Mouse (Mus musculus) neural tube, embryonic 14.5 days (tissue): ENCODE results near the gene Col18a1. TPM values are rescaled to one million over a fixed set of nuclear protein-coding genes. Genes with fewer than 3 reads are reported as not detected.
A peak's percentile ranks its signal among the peaks of the same experiment; 100 is the strongest.

Source experiments
- ATAC-seq: fragments of 200-750 bp; cut with Nextera tagmentation; 2 replicates; pipeline ENCODE4 v1.8.0; 2017; ENCODE audit warnings: low read depth, mild to moderate bottlenecking, moderate TSS enrichment, moderate library complexity
- H3K27ac ChIP-seq: fragments of 300-500 bp; sonication (generic); 2 replicates; pipeline ENCODE4 v1.5.1; 2014; ENCODE audit warnings: low read depth, mild to moderate bottlenecking, control low read depth, low read length, moderate library complexity, mixed read lengths
- H3K27me3 ChIP-seq: fragments of 300-500 bp; sonication (generic); 2 replicates; pipeline ENCODE4 v1.6.1; 2014; ENCODE audit warnings: low read length; ENCODE audit not compliant: control insufficient read depth, insufficient read depth
- H3K36me3 ChIP-seq: fragments of 300-500 bp; sonication (generic); 2 replicates; pipeline ENCODE4 v1.6.1; 2014; ENCODE audit warnings: low read length, mixed read lengths; ENCODE audit not compliant: control insufficient read depth, insufficient read depth
- H3K4me1 ChIP-seq: fragments of 300-500 bp; sonication (generic); 2 replicates; pipeline ENCODE4 v1.6.1; 2014; ENCODE audit warnings: low read length; ENCODE audit not compliant: control insufficient read depth, insufficient read depth
- H3K4me2 ChIP-seq: fragments of 300-500 bp; sonication (generic); 2 replicates; pipeline ENCODE4 v1.6.1; 2014; ENCODE audit warnings: mild to moderate bottlenecking, low read depth, low read length, control low read depth
- H3K4me3 ChIP-seq: fragments of 300-500 bp; sonication (generic); 2 replicates; pipeline ENCODE4 v1.5.1; 2014; ENCODE audit warnings: low read depth, low read length, control low read depth, mixed read lengths
- H3K9ac ChIP-seq: fragments of 300-500 bp; sonication (generic); replicated peaks from 2 replicates; pipeline ENCODE4 v1.6.1; 2014; ENCODE audit warnings: low read depth, mild to moderate bottlenecking, control low read depth, low read length, mixed read lengths
- H3K9me3 ChIP-seq: fragments of 300-500 bp; sonication (generic); 2 replicates; pipeline ENCODE4 v1.6.1; 2016; ENCODE audit warnings: low read length; ENCODE audit not compliant: control insufficient read depth
- WGBS: fragments of 180-500 bp; shearing (Covaris S2); extraction: QIAGEN DNeasy Blood & Tissue Kit; methylation state at CpG from one replicate; pipeline ENCODE4 v1.1.7; 2014; 5-methylcytosine and 5-hydroxymethylcytosine counted together
- polyA plus RNA-seq: library from polyadenylated mRNA; unstranded; fragments of >200 nt; fragmentation: Nextera tagmentation; extraction: Ambion mirVana; gene quantifications from 2 replicates; pipeline ENCODE4 v1.2.1, GENCODE M21; 2014

Col18a1 gene
- polyA plus RNA-seq, 1 experiment from 2014 or later, result 5.3 TPM

DNA sequence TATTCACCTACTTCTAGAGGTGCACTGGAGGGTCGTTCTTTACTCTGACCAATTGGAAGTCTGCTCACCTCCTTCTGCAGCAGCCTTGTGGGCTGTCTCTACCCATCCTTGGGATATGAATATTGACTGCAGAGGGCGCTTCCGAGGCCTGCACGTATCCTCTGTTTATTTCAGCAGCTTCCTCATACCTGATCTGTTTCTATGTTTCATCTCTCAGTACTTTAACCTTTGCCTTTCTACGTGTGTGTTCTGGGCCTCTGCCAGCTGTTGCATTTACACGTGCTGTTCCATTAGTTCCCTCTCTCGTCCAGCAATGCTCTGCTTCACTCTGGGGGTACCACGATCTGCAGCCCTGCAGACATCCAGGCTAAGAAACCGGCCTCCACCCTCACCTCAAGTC lies 148.7 kb downstream of the Col18a1 start:
- ATAC-seq, result no peak
- Histone ChIP-seq H3K27ac (no peak overlapping the region), H3K4me3 (no peak overlapping the region), H3K9ac (no peak overlapping the region), H3K4me1 (no peaks in the 10 kb centered on the region), H3K9me3 (no peaks in the 10 kb centered on the region), H3K27me3 (no peaks in the 10 kb centered on the region), H3K36me3 (no peaks in the 10 kb centered on the region), H3K4me2 (no peak overlapping the region)
- WGBS, result 74% methylated on average over 9 of the region's 9 CpGs

GRCm38 (mm10) chr10:77017061-77017460 lies 149.3 kb downstream of the Col18a1 start:
- Histone ChIP-seq H3K4me3 (no peak overlapping the region), H3K9ac (no peak overlapping the region), H3K9me3 (no peaks in the 10 kb centered on the region), H3K36me3 (no peaks in the 10 kb centered on the region), H3K4me2 (no peak overlapping the region), H3K27ac (no peak overlapping the region), H3K4me1 (no peaks in the 10 kb centered on the region), H3K27me3 (no peaks in the 10 kb centered on the region)
- no peak for ATAC-seq
- 78% methylated on average over 2 of the region's 2 CpGs for WGBS

DNA sequence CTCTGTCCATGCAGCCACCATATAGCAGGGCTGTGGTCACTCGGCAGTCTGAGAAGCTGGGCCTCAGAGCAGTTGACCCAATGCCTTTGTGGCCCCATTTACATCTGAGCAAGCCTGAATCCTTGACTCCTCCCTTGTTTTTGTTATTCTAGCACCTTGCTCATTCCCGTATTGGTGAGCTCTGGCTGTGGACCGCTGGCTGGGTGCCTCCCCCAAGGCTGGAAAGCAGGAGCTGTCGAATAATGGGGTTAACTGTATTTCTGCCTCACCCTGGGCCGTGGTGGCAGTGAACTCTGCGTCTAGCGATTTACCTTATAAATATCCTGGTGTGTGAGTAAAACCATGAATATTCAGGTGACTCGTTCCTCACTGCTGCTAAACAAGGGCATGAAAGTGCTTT lies 149.8 kb downstream of the Col18a1 start:
- 25% methylated on average over 8 of the region's 8 CpGs for WGBS
- no peak overlapping the region for H3K9ac ChIP-seq
- no peak for ATAC-seq

GRCm38 (mm10) chr10:77016080-77016479 lies 150.3 kb downstream of the Col18a1 start:
- WGBS, result 89% methylated on average over 7 of the region's 7 CpGs
- Histone ChIP-seq H3K27me3 (no peaks in the 10 kb centered on the region), H3K9ac (no peak overlapping the region), H3K4me2 (no peak overlapping the region), H3K9me3 (no peaks in the 10 kb centered on the region), H3K27ac (no peak overlapping the region), H3K36me3 (no peaks in the 10 kb centered on the region), H3K4me1 (no peaks in the 10 kb centered on the region), H3K4me3 (no peak overlapping the region)
- ATAC-seq, result no peak

More for the DNA sequence above, 149.8 kb downstream of the Col18a1 start:
- H3K27me3 ChIP-seq, result no peaks in the 10 kb centered on the region
- no peak overlapping the region for H3K4me3 ChIP-seq
- no peaks in the 10 kb centered on the region for H3K9me3 ChIP-seq
- H3K4me2 ChIP-seq, result no peak overlapping the region
- H3K36me3 ChIP-seq, result no peaks in the 10 kb centered on the region
- no peaks in the 10 kb centered on the region for H3K4me1 ChIP-seq
- H3K27ac ChIP-seq, result no peak overlapping the region

DNA sequence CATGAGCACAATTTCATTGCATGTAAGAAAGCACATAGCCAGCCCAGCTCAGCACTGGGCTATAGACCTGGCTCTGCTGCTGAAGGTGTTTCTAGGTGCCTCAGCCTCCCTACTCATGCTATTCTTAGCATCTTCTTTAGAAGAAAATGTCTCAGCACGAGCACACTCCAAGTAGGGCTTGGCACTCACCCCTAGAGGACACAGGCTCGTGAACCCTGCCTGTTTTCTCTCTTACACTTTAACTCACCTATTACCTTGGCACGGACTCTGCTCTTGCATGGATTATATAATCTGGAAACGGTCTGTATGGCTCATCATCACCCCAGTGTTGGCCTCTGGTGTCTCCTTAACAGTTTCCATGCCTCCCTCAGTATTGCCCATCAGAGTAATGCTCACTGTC lies 154.7 kb downstream of the Col18a1 start:
- H3K4me3 ChIP-seq, result no peak overlapping the region
- peaks cover 9% of the 10 kb centered on the region for H3K4me1 ChIP-seq
- H3K4me2 ChIP-seq, result no peak overlapping the region
- no peak for ATAC-seq
- H3K27ac ChIP-seq, result no peak overlapping the region
- no peaks in the 10 kb centered on the region for H3K27me3 ChIP-seq
- H3K9me3 ChIP-seq, result no peaks in the 10 kb centered on the region
- no peaks in the 10 kb centered on the region for H3K36me3 ChIP-seq
- WGBS, result 83% methylated on average over 4 of the region's 4 CpGs
- H3K9ac ChIP-seq, result no peak overlapping the region

- no peak overlapping the region for H3K9ac ChIP-seq
- H3K4me1 ChIP-seq, result peaks cover 9% of the 10 kb centered on the region
- 94% methylated on average over 2 of the region's 3 CpGs for WGBS
- H3K9me3 ChIP-seq, result no peaks in the 10 kb centered on the region
- 0 out of 2 replicates have a peak overlapping the region, but pooled peaks have one; percentile 4 for H3K27ac ChIP-seq
- no peak overlapping the region for H3K4me2 ChIP-seq
- no peaks in the 10 kb centered on the region for H3K27me3 ChIP-seq
- no peak for ATAC-seq
- no peak overlapping the region for H3K4me3 ChIP-seq
- H3K36me3 ChIP-seq, result no peaks in the 10 kb centered on the region
Observed at GRCm38 (mm10) chr10:77008698-77009097, 157.7 kb downstream of the Col18a1 start.

DNA sequence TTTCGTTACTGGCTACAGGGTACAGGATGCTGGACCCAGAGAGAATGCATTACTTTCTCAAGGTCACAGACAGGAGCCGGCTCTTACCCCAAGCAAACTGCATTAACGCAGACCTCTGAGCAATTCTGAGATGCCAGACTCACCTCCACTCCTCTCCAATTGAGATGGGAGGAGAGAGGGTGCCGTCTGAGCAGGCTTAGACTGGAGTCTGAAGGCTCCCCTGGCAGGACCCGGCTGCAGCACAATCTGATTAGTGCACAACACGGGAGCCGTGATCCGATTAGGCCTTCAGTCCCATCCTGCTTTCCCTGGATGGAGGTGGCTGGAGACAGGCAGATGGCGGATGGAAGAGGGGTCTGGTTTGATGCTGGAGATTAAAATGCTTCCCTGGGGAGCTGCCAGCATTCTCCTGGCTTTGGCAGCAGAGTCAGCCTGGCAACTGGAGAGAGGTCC lies 158.2 kb downstream of the Col18a1 start:
- peak; percentile 56; the same call in 1 of the 2 replicates for ATAC-seq
- peak overlapping the region; percentile 64 for H3K27ac ChIP-seq
- H3K27me3 ChIP-seq, result no peaks in the 10 kb centered on the region
- 0 out of 2 replicates have a peak overlapping the region, but pooled peaks have one; percentile 34 for H3K9ac ChIP-seq
- H3K4me2 ChIP-seq, result 0 out of 2 replicates have a peak overlapping the region, but pooled peaks have one; percentile 1
- H3K36me3 ChIP-seq, result no peaks in the 10 kb centered on the region
- no peak overlapping the region for H3K4me3 ChIP-seq
- no peaks in the 10 kb centered on the region for H3K9me3 ChIP-seq
- 25% methylated on average over 9 of the region's 9 CpGs for WGBS
- peaks cover 9% of the 10 kb centered on the region for H3K4me1 ChIP-seq

- H3K27me3 ChIP-seq, result no peaks in the 10 kb centered on the region
- H3K9me3 ChIP-seq, result no peaks in the 10 kb centered on the region
- H3K36me3 ChIP-seq, result no peaks in the 10 kb centered on the region
- H3K4me3 ChIP-seq, result no peak overlapping the region
- H3K4me2 ChIP-seq, result no peak overlapping the region
- peaks cover 9% of the 10 kb centered on the region for H3K4me1 ChIP-seq
- H3K27ac ChIP-seq, result peak overlapping the region; percentile 64
- no peak for ATAC-seq
- H3K9ac ChIP-seq, result no peak overlapping the region
- 32% methylated on average over 8 of the region's 8 CpGs for WGBS
Observed at GRCm38 (mm10) chr10:77007433-77008108, 158.8 kb downstream of the Col18a1 start.

- Histone ChIP-seq H3K4me2 (no peak overlapping the region), H3K4me3 (no peak overlapping the region), H3K27me3 (no peaks in the 10 kb centered on the region), H3K4me1 (peaks cover 9% of the 10 kb centered on the region), H3K9me3 (no peaks in the 10 kb centered on the region), H3K27ac (no peak overlapping the region), H3K9ac (no peak overlapping the region), H3K36me3 (no peaks in the 10 kb centered on the region)
- 34% methylated on average over 7 of the region's 7 CpGs for WGBS
- no peak for ATAC-seq
Observed at GRCm38 (mm10) chr10:77004936-77005335, 161.4 kb downstream of the Col18a1 start.
